Mouse (Mus musculus) heart, adult 2 months (tissue): ENCODE results near the gene Cradd.

ENCODE experiments used
- CTCF ChIP-seq: fragments of 200-600 bp; IDR thresholded peaks from 2 replicates; pipeline ENCODE4 v1.8.1; 2022; ENCODE audit warnings: antibody characterized with exemption, mild to moderate bottlenecking, moderate library complexity
- POLR2A ChIP-seq: fragments of 200-500 bp; IDR thresholded peaks from 2 replicates; pipeline ENCODE4 v1.6.1; 2011; ENCODE audit warnings: mild to moderate bottlenecking, low read depth, low read length, control low read depth; ENCODE audit not compliant: insufficient read depth

DNA sequence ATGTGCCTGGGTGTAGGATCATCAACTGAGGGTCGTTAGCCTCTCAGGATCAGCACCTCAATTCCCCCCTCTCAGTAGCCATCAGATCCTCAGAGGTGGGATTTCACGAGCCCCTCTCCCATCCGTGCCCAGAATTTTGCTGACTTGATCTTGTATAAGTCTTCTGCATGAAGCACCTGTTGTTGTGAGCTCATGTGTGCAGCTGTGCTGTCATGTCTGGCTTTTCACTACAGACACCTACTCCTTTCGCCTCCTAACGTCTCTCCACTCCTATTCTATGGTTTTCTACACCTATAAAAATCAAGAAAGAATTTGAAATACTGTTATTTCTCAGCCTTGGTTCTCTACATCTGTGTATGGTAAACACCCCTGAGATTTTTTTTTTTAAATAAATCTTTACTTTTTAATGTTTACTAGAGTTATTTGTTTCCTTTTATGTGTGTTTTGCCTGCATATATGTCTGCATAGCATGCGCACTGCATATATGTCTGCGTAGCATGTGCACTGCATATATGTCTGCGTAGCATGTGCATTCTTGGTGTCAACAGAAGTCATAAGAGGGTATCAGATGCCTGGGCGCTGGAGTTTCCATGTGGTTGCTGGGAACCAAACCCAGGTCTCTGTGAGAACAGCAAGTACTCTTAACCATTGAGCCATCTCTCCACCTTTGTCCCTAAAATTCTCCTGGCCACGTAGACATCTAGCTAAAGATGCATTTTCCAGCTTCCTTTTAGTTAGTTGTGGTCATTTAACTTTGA, 19.1 kb upstream of the Cradd start:
- no peak for TF ChIP-seq CTCF
- no peak for TF ChIP-seq POLR2A
